Mouse (Mus musculus): Measurements from ENCODE around the gene Pafah1b2.

DNA sequence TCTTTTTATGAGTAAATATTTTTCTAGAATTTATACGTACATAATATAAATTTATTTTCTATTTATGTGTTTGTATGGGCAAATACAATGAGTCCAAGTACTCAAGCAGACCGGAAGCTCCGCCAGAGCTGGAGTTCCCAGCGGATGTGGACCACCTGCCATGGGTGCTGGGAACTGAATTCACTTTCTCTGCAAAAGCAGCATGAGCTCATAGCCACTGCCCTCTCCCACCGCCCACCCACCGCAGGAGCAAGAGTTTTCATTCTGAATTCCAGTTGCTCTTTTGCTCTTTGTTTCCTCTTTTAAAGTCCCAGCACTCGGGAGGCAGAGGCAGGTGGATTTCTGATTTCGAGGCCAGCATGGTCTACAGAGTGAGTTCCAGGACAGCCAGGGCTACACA lies 31.1 kb upstream of the Pafah1b2 start:
- TF ChIP-seq POLR2A (IDR thresholded peaks at IDR 0.05; ENCODE audit: insufficient read depth, low read length) = no peak
- TF ChIP-seq CTCF (IDR thresholded peaks at IDR 0.05; ENCODE audit: low read depth, low read length) = no peak
- no peak for TF ChIP-seq EP300 (IDR thresholded peaks at IDR 0.05; ENCODE audit: insufficient read depth, low read depth, low read length)
